Mouse (Mus musculus): ENCODE data around the gene Zc3h6. TPM values are rescaled to one million over a fixed set of nuclear protein-coding genes. Genes with fewer than 3 reads are reported as not detected.

The Zc3h6 gene
- total RNA-seq, 4 experiments from 2014 or later = 2.6 to 9.2 (median 5.5) TPM

- no peak for DNase-seq (ENCODE audit: low spot score)
These were observed 68.2 kb downstream of the Zc3h6 start for GRCm38 (mm10) chr2:129035381-129035780.

- no peak for DNase-seq (ENCODE audit: low spot score)
These were observed 71.3 kb downstream of the Zc3h6 start for GRCm38 (mm10) chr2:129038426-129038936.

GRCm38 (mm10) chr2:129038937-129039631, 71.9 kb downstream of the Zc3h6 start:
- DNase-seq (ENCODE audit: low spot score) = no peak

GRCm38 (mm10) chr2:129040567-129040966, 73.4 kb downstream of the Zc3h6 start:
- no peak for DNase-seq (ENCODE audit: low spot score)

- DNase-seq (ENCODE audit: low spot score) = peak; percentile 41
These were observed 79.1 kb downstream of the Zc3h6 start for GRCm38 (mm10) chr2:129046172-129046845.

GRCm38 (mm10) chr2:129046846-129047196, 79.6 kb downstream of the Zc3h6 start:
- no peak for DNase-seq (ENCODE audit: low spot score)

GRCm38 (mm10) chr2:129047811-129048210, 80.6 kb downstream of the Zc3h6 start, which contains the start of gene Vinac1:
Gene Vinac1 (minus strand): TSS chr2:129048172.
- no peak for DNase-seq (ENCODE audit: low spot score)

GRCm38 (mm10) chr2:129052451-129052983, 85.3 kb downstream of the Zc3h6 start:
- DNase-seq (ENCODE audit: low spot score) = no peak

- DNase-seq (ENCODE audit: low spot score) = no peak
These were observed 88.5 kb downstream of the Zc3h6 start for GRCm38 (mm10) chr2:129055741-129056140.

- DNase-seq (ENCODE audit: low spot score) = no peak
These were observed 89.4 kb downstream of the Zc3h6 start for GRCm38 (mm10) chr2:129056597-129056996.

- no peak for DNase-seq (ENCODE audit: low spot score)
These were observed 90.1 kb downstream of the Zc3h6 start for GRCm38 (mm10) chr2:129057256-129057655.

- DNase-seq (ENCODE audit: low spot score) = no peak
These were observed 90.7 kb downstream of the Zc3h6 start for GRCm38 (mm10) chr2:129057920-129058361.

- no peak for DNase-seq (ENCODE audit: low spot score)
These were observed 94.4 kb downstream of the Zc3h6 start for GRCm38 (mm10) chr2:129061456-129062059.

GRCm38 (mm10) chr2:129065437-129066282, 98.5 kb downstream of the Zc3h6 start, which contains the start of gene Ttl:
Gene Ttl (plus strand): TSS chr2:129065942.
- DNase-seq (ENCODE audit: low spot score) = peak; percentile 65

GRCm38 (mm10) chr2:129066326-129066725, 99.1 kb downstream of the Zc3h6 start:
- peak; percentile 41 for DNase-seq (ENCODE audit: low spot score)

Small RNAs within 50 kb of the gene (microRNA-seq; reads per million reads assigned to microRNA genes)
- gene Gm22859 = not detected

Other genes starting within 250 kb of the Zc3h6 start
- 10 to 100 TPM; 18.0 to 20.6 (median 19.3) TPM for gene Tmem87b, start 149.3 kb upstream of the Zc3h6 start, total RNA-seq (2022)
- 1 to 10 TPM in 1 of 4 experiments, under 1 TPM in 3; 0.26 to 1.2 (median 0.81) TPM for gene Fbln7, start 104.4 kb upstream of the Zc3h6 start, total RNA-seq (2022)
- 1 to 10 TPM; 7.0 to 8.3 (median 7.7) TPM for gene Zc3h8, start 23.3 kb upstream of the Zc3h6 start, total RNA-seq (2022)
- 10 to 100 TPM; 10.7 to 12.4 (median 12.2) TPM for gene Gm10762, start 323 bp downstream of the Zc3h6 start, total RNA-seq (2022)
- under 1 TPM in 1 of 4 experiments, not detected in 3; 0.08 TPM for gene Vinac1, start 80.8 kb downstream of the Zc3h6 start, total RNA-seq (2022)
- 10 to 100 TPM; 17.9 to 22.8 (median 21.9) TPM for gene Ttl, start 98.5 kb downstream of the Zc3h6 start, total RNA-seq (2022)
- gene Polr1b, start 133.6 kb downstream of the Zc3h6 start, total RNA-seq (2022) = 10 to 100 TPM in 2 of 4 experiments, 1 to 10 TPM in 2; 9.6 to 11.5 (median 10.1) TPM
- 10 to 100 TPM; 10.4 to 15.9 (median 11.9) TPM for gene Chchd5, start 162.3 kb downstream of the Zc3h6 start, total RNA-seq (2022)
- 10 to 100 TPM in 2 of 4 experiments, 1 to 10 TPM in 2; 7.6 to 13.2 (median 10.0) TPM for gene Slc20a1, start 231.4 kb downstream of the Zc3h6 start, total RNA-seq (2022)